Mouse (Mus musculus) gastrocnemius, postnatal 36 days (tissue): ENCODE data around the gene H60b. TPM values are rescaled to one million over a fixed set of nuclear protein-coding genes. Genes with fewer than 3 reads are reported as not detected.
"Not testable (repeated sequence)": the region's sequence is repeated elsewhere in the genome, so short reads cannot be mapped to it uniquely, and the experiment has no call there.

ENCODE experiments used
- DNase-seq, 2 experiments: peaks; one replicate each; pipeline ENCODE4 v3.0.0; 2022
- intact Hi-C: fragments of 180-260 bp; cut with DNase I; formaldehyde crosslinking; loops from one replicate; pipeline ENCODE4 v1.15.1; 2025
- total RNA-seq, 2 experiments: library from RNA; stranded (reverse); gene quantifications; 2 replicates each; pipeline ENCODE4 v1.2.3; 2021

H60b gene
- total RNA-seq, 2 experiments from 2014 or later = not detected

- DNase-seq = peak; percentile 37 to 68
These were observed 5.6 kb downstream of the H60b start for GRCm38 (mm10) chr10:22163705-22164583.

GRCm38 (mm10) chr10:22165328-22166003 is 7.1 kb downstream of the H60b start:
- intact Hi-C loops = loop anchor here (5.0 kb wide), 1 partner anchor 192 kb away; no protein-coding TSS in a partner anchor
- not testable (repeated sequence) for DNase-seq

More at GRCm38 (mm10) chr10:22163705-22164583, 5.6 kb downstream of the H60b start:
- intact Hi-C loops = loop anchor here (5.0 kb wide), 1 partner anchor 127 kb away; no protein-coding TSS in a partner anchor

- intact Hi-C loops = loop anchor here (5.0 kb wide), 1 partner anchor 191 kb away; no protein-coding TSS in a partner anchor
- DNase-seq = not testable (repeated sequence)
These were observed 7.6 kb downstream of the H60b start for GRCm38 (mm10) chr10:22166025-22166424.

- DNase-seq = not testable (repeated sequence)
- intact Hi-C loops = loop anchor here (5.0 kb wide), 1 partner anchor 190 kb away; no protein-coding TSS in a partner anchor
These were observed 8.7 kb downstream of the H60b start for GRCm38 (mm10) chr10:22167061-22167460.

- not testable (repeated sequence) for DNase-seq
- intact Hi-C loops = loop anchor here (5.0 kb wide), 1 partner anchor 188 kb away; no protein-coding TSS in a partner anchor
These were observed 10.7 kb downstream of the H60b start for GRCm38 (mm10) chr10:22169116-22169515.

- intact Hi-C loops, DNase-seq: not testable (repeated sequence)
These were observed 14.3 kb downstream of the H60b start for GRCm38 (mm10) chr10:22172431-22173334.

GRCm38 (mm10) chr10:22173335-22174189 is 15.2 kb downstream of the H60b start:
- DNase-seq, intact Hi-C loops: not testable (repeated sequence)

- intact Hi-C loops = not testable (repeated sequence)
These were observed 15.8 kb downstream of the H60b start for GRCm38 (mm10) chr10:22174190-22174487.

GRCm38 (mm10) chr10:22176515-22176914 is 18.1 kb downstream of the H60b start:
- DNase-seq = not testable (repeated sequence)

More at GRCm38 (mm10) chr10:22174190-22174487, 15.8 kb downstream of the H60b start:
- DNase-seq = not testable (repeated sequence)

GRCm38 (mm10) chr10:22191035-22191434 is 32.6 kb downstream of the H60b start:
- intact Hi-C loops, DNase-seq: not testable (repeated sequence)

More at GRCm38 (mm10) chr10:22176515-22176914, 18.1 kb downstream of the H60b start:
- intact Hi-C loops = not testable (repeated sequence)

- intact Hi-C loops, DNase-seq: not testable (repeated sequence)
These were observed 43.0 kb downstream of the H60b start for GRCm38 (mm10) chr10:22201352-22201751.

- intact Hi-C loops, DNase-seq: not testable (repeated sequence)
These were observed 44.6 kb downstream of the H60b start for GRCm38 (mm10) chr10:22202784-22203583.

GRCm38 (mm10) chr10:22206443-22206842 is 48.1 kb downstream of the H60b start:
- intact Hi-C loops, DNase-seq: not testable (repeated sequence)

GRCm38 (mm10) chr10:22212012-22212696 is 53.8 kb downstream of the H60b start:
- DNase-seq = peak in 1 of 2 experiments; percentile 30
- intact Hi-C loops = not testable (repeated sequence)

GRCm38 (mm10) chr10:22223474-22224349 is 65.3 kb downstream of the H60b start:
- peak in 1 of 2 experiments; percentile 15 for DNase-seq
- intact Hi-C loops = not testable (repeated sequence)

- no peak for DNase-seq
- intact Hi-C loops = no loop called here
These were observed 106.7 kb downstream of the H60b start for GRCm38 (mm10) chr10:22265060-22265459.
